Comparison of ENCODE assay signal across 8 mouse cellular contexts in genomic region chr6:147086594-147087225, GRCm38 (mm10). TPM values are rescaled to one million over a fixed set of nuclear protein-coding genes. Genes with fewer than 3 reads are reported as not detected.
A peak's percentile ranks its signal among the peaks of the same experiment; 100 is the strongest.
DNase-seq lines count a peak whose midpoint lies in the region; ATAC-seq and TF ChIP-seq lines count a peak whose summit lies in the region.

TSS of gene Mansc4 (minus strand) at chr6:147087032.

- no peaks in the 10 kb centered on the region for H3K27me3 ChIP-seq in cerebellum, adult 2 months (ENCODE audit: control insufficient read depth, insufficient read depth, low read length)
- H3K27me3 ChIP-seq in forebrain, embryonic 12.5 days, result peaks cover 12% of the 10 kb centered on the region
- no peaks in the 10 kb centered on the region for H3K27me3 ChIP-seq in hindbrain, embryonic 12.5 days
- 0 out of 2 replicates have a peak, but pooled peaks cover 5% of the 10 kb centered on the region for H3K27me3 ChIP-seq in limb, embryonic 13.5 days
- no peaks in the 10 kb centered on the region for H3K27me3 ChIP-seq in neural tube, embryonic 15.5 days (replicated peaks)

- peak within 1 kb of the TSS; percentile 52 for H3K4me2 ChIP-seq in forebrain, embryonic 12.5 days
- H3K4me2 ChIP-seq in hindbrain, embryonic 12.5 days (replicated peaks), result peak within 1 kb of the TSS; percentile 57
- peak within 1 kb of the TSS; percentile 63 for H3K4me2 ChIP-seq in limb, embryonic 13.5 days (replicated peaks)
- peak within 1 kb of the TSS; percentile 59 for H3K4me2 ChIP-seq in neural tube, embryonic 15.5 days

- H3K9me3 ChIP-seq in forebrain, embryonic 12.5 days, result no peaks in the 10 kb centered on the region
- no peaks in the 10 kb centered on the region for H3K9me3 ChIP-seq in hindbrain, embryonic 12.5 days (replicated peaks)
- H3K9me3 ChIP-seq in limb, embryonic 13.5 days, result no peaks in the 10 kb centered on the region
- H3K9me3 ChIP-seq in neural tube, embryonic 15.5 days (replicated peaks), result no peaks in the 10 kb centered on the region

- peak; percentile 36 to 39 for DNase-seq in cerebellum, postnatal 10 days
- no peak for DNase-seq in cerebellum, adult 2 months
- DNase-seq in spleen, adult 18-20 months, result no peak

- 12% methylated on average over 20 of the region's 20 CpGs for WGBS in cerebellum, adult 2 months
- 7% methylated on average over 20 of the region's 20 CpGs for WGBS in forebrain, embryonic 12.5 days
- 5% methylated on average over 20 of the region's 20 CpGs for WGBS in hindbrain, embryonic 12.5 days
- 9% methylated on average over 20 of the region's 20 CpGs for WGBS in limb, embryonic 13.5 days
- 9% methylated on average over 20 of the region's 20 CpGs for WGBS in neural tube, embryonic 15.5 days

- no peak within 1 kb of the TSS for H3K4me3 ChIP-seq in cerebellum, adult 2 months (replicated peaks; ENCODE audit: insufficient read depth, low read depth, low read length)
- peak within 1 kb of the TSS; percentile 28 for H3K4me3 ChIP-seq in forebrain, embryonic 12.5 days (replicated peaks)
- peak within 1 kb of the TSS; percentile 30 for H3K4me3 ChIP-seq in hindbrain, embryonic 12.5 days
- H3K4me3 ChIP-seq in limb, embryonic 13.5 days, result peak within 1 kb of the TSS; percentile 35
- peak within 1 kb of the TSS; percentile 28 for H3K4me3 ChIP-seq in neural tube, embryonic 15.5 days (replicated peaks)

- no peak for TF ChIP-seq POLR2A in cerebellum, adult 2 months (IDR thresholded peaks at IDR 0.05; ENCODE audit: borderline replicate concordance, insufficient read depth, low read length)

- H3K9ac ChIP-seq in forebrain, embryonic 12.5 days, result peak within 1 kb of the TSS; percentile 45
- H3K9ac ChIP-seq in hindbrain, embryonic 12.5 days, result peak within 1 kb of the TSS; percentile 50
- peak within 1 kb of the TSS; percentile 58 for H3K9ac ChIP-seq in limb, embryonic 13.5 days
- 0 out of 2 replicates have a peak within 1 kb of the TSS, but pooled peaks have one; percentile 30 for H3K9ac ChIP-seq in neural tube, embryonic 15.5 days (replicated peaks)

- no peak for TF ChIP-seq CTCF in cerebellum, adult 2 months (IDR thresholded peaks at IDR 0.05; ENCODE audit: borderline replicate concordance, insufficient read depth, low read depth, low read length)

- no peaks in the 10 kb centered on the region for H3K4me1 ChIP-seq in cerebellum, adult 2 months (ENCODE audit: control insufficient read depth, insufficient read depth, low read length)
- peaks cover 13% of the 10 kb centered on the region for H3K4me1 ChIP-seq in forebrain, embryonic 12.5 days
- peaks cover 12% of the 10 kb centered on the region for H3K4me1 ChIP-seq in hindbrain, embryonic 12.5 days
- H3K4me1 ChIP-seq in limb, embryonic 13.5 days, result peaks cover 17% of the 10 kb centered on the region
- H3K4me1 ChIP-seq in neural tube, embryonic 15.5 days, result peaks cover 20% of the 10 kb centered on the region

- H3K27ac ChIP-seq in cerebellum, adult 2 months (ENCODE audit: insufficient read depth, low read length), result no peak within 1 kb of the TSS
- peak within 1 kb of the TSS; percentile 46; the same call in 1 of the 2 replicates for H3K27ac ChIP-seq in forebrain, embryonic 12.5 days
- no peak within 1 kb of the TSS for H3K27ac ChIP-seq in hindbrain, embryonic 12.5 days
- H3K27ac ChIP-seq in limb, embryonic 13.5 days, result peak within 1 kb of the TSS; percentile 28; the same call in 1 of the 2 replicates
- H3K27ac ChIP-seq in neural tube, embryonic 15.5 days (replicated peaks), result no peak within 1 kb of the TSS

- no peak for ATAC-seq in forebrain, embryonic 12.5 days (ENCODE audit: low FRiP score)
- no peak for ATAC-seq in hindbrain, embryonic 12.5 days (ENCODE audit: low FRiP score)
- ATAC-seq in limb, embryonic 13.5 days (ENCODE audit: low FRiP score, low read depth), result no peak; the same call in 1 of the 2 replicates
- ATAC-seq in neural tube, embryonic 15.5 days (ENCODE audit: low FRiP score), result no peak
- no peak for ATAC-seq in CD4-positive, CD25-positive, alpha-beta regulatory T cell, adult 4 months

- H3K36me3 ChIP-seq in forebrain, embryonic 12.5 days (replicated peaks), result no peaks in the 10 kb centered on the region
- H3K36me3 ChIP-seq in hindbrain, embryonic 12.5 days, result no peaks in the 10 kb centered on the region
- no peaks in the 10 kb centered on the region for H3K36me3 ChIP-seq in limb, embryonic 13.5 days
- H3K36me3 ChIP-seq in neural tube, embryonic 15.5 days, result no peaks in the 10 kb centered on the region

RNA-seq across cellular contexts. Expression of gene Mansc4, which starts in this region (rescaled TPM):
- polyA plus RNA-seq in cerebellum, adult 2 months (2012; rRNA removed), result 0.19 and 0.21 TPM in 2 replicates
- 0.41 and 0.68 TPM in 2 replicates for polyA plus RNA-seq in forebrain, embryonic 12.5 days (2016; fragmentation: Nextera tagmentation; extraction: Ambion mirVana)
- polyA plus RNA-seq in hindbrain, embryonic 12.5 days (2016; fragmentation: Nextera tagmentation; extraction: Ambion mirVana), result 0.76 and 0.88 TPM in 2 replicates
- polyA plus RNA-seq in limb, embryonic 13.5 days (2015; fragmentation: Nextera tagmentation; extraction: Ambion mirVana), result 1.8 and 2.1 TPM in 2 replicates
- 1.1 and 1.2 TPM in 2 replicates for polyA plus RNA-seq in neural tube, embryonic 15.5 days (2015; fragmentation: Nextera tagmentation; extraction: Ambion mirVana)
- 1 to 10 TPM; 1.4 to 1.6 TPM for polyA plus RNA-seq in CD4-positive, CD25-positive, alpha-beta regulatory T cell, adult 4 months (2017; shearing (Covaris generic))

Comparison
In these comparisons a context has a peak if more than half of its experiments do, and no peak if none do; other contexts are left out.
1. DNase-seq: peak in cerebellum, postnatal 10 days (2 of 2); none in cerebellum, adult 2 months (0 of 2) and spleen, adult 18-20 months (0 of 2).
2. H3K27ac ChIP-seq: peak in forebrain, embryonic 12.5 days (single experiment) and limb, embryonic 13.5 days (single experiment); none in cerebellum, adult 2 months (single experiment), hindbrain, embryonic 12.5 days (single experiment) and neural tube, embryonic 15.5 days (single experiment).
3. Peak in every context shown above with its lines, with median percentiles within 50 percentile points of each other: H3K4me2 ChIP-seq and H3K9ac ChIP-seq.